8 mouse cellular contexts compared by ENCODE assay signal in the genomic region with DNA sequence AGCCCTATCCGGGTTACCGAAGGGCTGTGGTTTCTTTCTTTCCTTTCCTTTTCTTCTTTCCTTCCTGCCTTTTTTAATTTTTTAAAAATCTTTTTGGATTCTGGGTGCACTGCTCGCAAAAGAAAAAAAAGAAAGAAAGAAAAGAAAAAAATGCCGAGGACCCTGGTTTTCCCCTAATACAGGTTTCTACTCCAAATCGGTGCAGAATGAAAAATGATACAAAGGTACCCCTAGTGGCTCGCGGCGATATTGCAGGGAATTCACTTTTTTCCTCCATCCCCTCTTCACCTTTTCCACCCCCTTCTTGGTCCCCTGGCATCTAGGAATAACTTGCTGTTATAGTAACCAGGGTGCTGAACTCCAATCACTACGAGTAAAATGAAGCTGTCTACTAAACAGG.
DNase-seq lines count a peak whose midpoint lies in the region; ATAC-seq and TF ChIP-seq lines count a peak whose summit lies in the region.

No protein-coding gene starts in this region.

- peak overlapping the region; percentile 61; the same call in 1 of the 2 replicates for H3K9ac ChIP-seq in heart, embryonic 14.5 days (ENCODE audit: low read length)
- no peak overlapping the region for H3K9ac ChIP-seq in liver, postnatal 0 days (replicated peaks)

- peak; percentile 56 for TF ChIP-seq CTCF in liver, postnatal 0 days (IDR thresholded peaks at IDR 0.05; ENCODE audit: low read depth)

- peak overlapping the region; percentile 47 to 54; a peak in 3 of 4 replicates for H3K4me3 ChIP-seq in heart, embryonic 14.5 days (ENCODE audit: control insufficient read depth in 1 of 2, insufficient read depth in 1 of 2, low read depth in 1 of 2, low read length in 2 of 2)
- H3K4me3 ChIP-seq in liver, postnatal 0 days (ENCODE audit: low read depth, low read length) = peak overlapping the region; percentile 36

- ATAC-seq in heart, embryonic 14.5 days (ENCODE audit: insufficient number of reproducible peaks, insufficient read depth, low FRiP score, low read depth) = no peak
- no peak for ATAC-seq in liver, postnatal 0 days

- peaks cover 8% of the 10 kb centered on the region for H3K27me3 ChIP-seq in heart, embryonic 14.5 days (ENCODE audit: control insufficient read depth, insufficient read depth, low read length)
- H3K27me3 ChIP-seq in liver, postnatal 0 days (ENCODE audit: insufficient read depth, low read length) = peaks cover 11% of the 10 kb centered on the region; the same call in 1 of the 2 replicates

- peak overlapping the region; percentile 95 for H3K4me2 ChIP-seq in heart, embryonic 14.5 days (ENCODE audit: low read length)
- peak overlapping the region; percentile 64 for H3K4me2 ChIP-seq in liver, postnatal 0 days (ENCODE audit: low read depth, low read length)

- peaks cover 0 to 8% of the 10 kb centered on the region in 2 experiments; a peak in 2 of 4 replicates for H3K4me1 ChIP-seq in heart, embryonic 14.5 days (ENCODE audit: control insufficient read depth in 2 of 2, insufficient read depth in 2 of 2, low read length in 2 of 2)
- no peaks in the 10 kb centered on the region; the same call in 1 of the 2 replicates for H3K4me1 ChIP-seq in liver, postnatal 0 days (ENCODE audit: insufficient read depth)

- no peak overlapping the region for H3K27ac ChIP-seq in heart, embryonic 14.5 days (replicated peaks in 1 of 2; ENCODE audit: control insufficient read depth in 1 of 2, insufficient read depth in 1 of 2, low read depth in 2 of 2, low read length in 2 of 2)
- H3K27ac ChIP-seq in liver, postnatal 0 days (ENCODE audit: low read depth) = no peak overlapping the region

- peak; percentile 2 for DNase-seq in thymus, postnatal 0 days (ENCODE audit: low spot score)
- no peak for DNase-seq in thymus, postnatal 14 days
- DNase-seq in embryo, embryonic 9.5 days (ENCODE audit: extremely low spot score) = peak; percentile 66
- DNase-seq in layer of hippocampus, adult 11-12 months (ENCODE audit: low spot score) = peak; percentile 78
- peak; percentile 18 for DNase-seq in liver, postnatal 0 days
- peak; percentile 82 to 86 for DNase-seq in right cerebral cortex, adult 2 months (ENCODE audit: low spot score in 2 of 2)
- no peak for DNase-seq in thymus, postnatal 25 days

- WGBS in heart, embryonic 14.5 days = 1% methylated on average over 9 of the region's 9 CpGs
- 1% methylated on average over 9 of the region's 9 CpGs for WGBS in liver, postnatal 0 days (ENCODE audit: insufficient replicate concordance)

- H3K36me3 ChIP-seq in heart, embryonic 14.5 days (ENCODE audit: control insufficient read depth, insufficient read depth, low read length) = no peaks in the 10 kb centered on the region
- no peaks in the 10 kb centered on the region for H3K36me3 ChIP-seq in liver, postnatal 0 days (replicated peaks; ENCODE audit: insufficient read depth, low read length)

- no peak for TF ChIP-seq EP300 in liver, postnatal 0 days (IDR thresholded peaks at IDR 0.05; ENCODE audit: low read depth)

- no peaks in the 10 kb centered on the region for H3K9me3 ChIP-seq in heart, embryonic 14.5 days (ENCODE audit: control insufficient read depth, low read length)
- H3K9me3 ChIP-seq in liver, postnatal 0 days (ENCODE audit: low read length) = no peaks in the 10 kb centered on the region

Comparison
In these comparisons a context has a peak if more than half of its experiments do, and no peak if none do; other contexts are left out.
1. DNase-seq: peak in thymus, postnatal 0 days (single experiment), embryo, embryonic 9.5 days (single experiment), layer of hippocampus, adult 11-12 months (single experiment), liver, postnatal 0 days (single experiment) and right cerebral cortex, adult 2 months (2 of 2); none in thymus, postnatal 14 days (single experiment) and thymus, postnatal 25 days (single experiment).